Mouse (Mus musculus): ENCODE measurements around the gene Iffo1.

DNA sequence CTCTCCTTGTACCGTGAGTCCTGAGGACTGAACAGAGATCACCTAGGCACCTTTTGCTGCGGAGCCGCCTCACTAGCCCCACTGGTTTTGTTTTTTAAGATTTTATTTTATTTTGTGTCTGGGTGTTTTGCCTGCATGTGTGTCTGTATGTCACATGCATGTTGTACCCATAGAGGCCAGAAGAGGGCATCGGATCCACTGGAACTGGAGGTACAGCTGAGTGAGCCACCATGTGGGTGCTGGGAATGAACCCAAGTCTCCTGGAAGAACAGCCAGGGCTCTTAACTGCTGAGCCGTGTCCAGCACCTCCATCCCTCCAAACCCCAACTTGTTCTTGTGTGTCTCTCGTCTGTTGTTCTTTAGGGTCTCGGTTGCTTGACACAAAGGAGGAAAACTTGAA is 34.1 kb upstream of the Iffo1 start:
- TF ChIP-seq CTCF (IDR thresholded peaks at IDR 0.05; ENCODE audit: control insufficient read depth, insufficient read depth, insufficient read length) = no peak
- no peak for TF ChIP-seq CEBPB (IDR thresholded peaks at IDR 0.05; ENCODE audit: low read depth)
- no peak for TF ChIP-seq MYOG (IDR thresholded peaks at IDR 0.05; ENCODE audit: control insufficient read depth, extremely low read depth, insufficient read length)
- no peak for TF ChIP-seq USF1 (IDR thresholded peaks at IDR 0.05; ENCODE audit: low read depth)
